Mouse (Mus musculus) megakaryocyte-erythroid progenitor cell, adult 5-6 weeks (primary cell): ENCODE measurements around the gene Dnal4. TPM values are rescaled to one million over a fixed set of nuclear protein-coding genes. Genes with fewer than 3 reads are reported as not detected.

Experiments used
- ATAC-seq: replicated peaks from 2 replicates; pipeline ENCODE4 v1.8.0; 2016; ENCODE audit warnings: mild to moderate bottlenecking, inconsistent platforms; ENCODE audit not compliant: severe bottlenecking, poor library complexity, low FRiP score, low TSS enrichment
- total RNA-seq, 2 experiments: library from RNA; stranded (forward) in 1 of 2; stranded (reverse) in 1 of 2; fragments of 200-1000, 215-1000 nt in 1 of 2; fragments of >200 nt in 1 of 2; fragmentation: Nextera tagmentation in 1 of 2; gene quantifications; 2 replicates each; pipeline ENCODE4 v1.2.3; 2014 to 2017

The Dnal4 gene
- total RNA-seq, 2 experiments from 2014 or later = 10.0 to 13.2 TPM

DNA sequence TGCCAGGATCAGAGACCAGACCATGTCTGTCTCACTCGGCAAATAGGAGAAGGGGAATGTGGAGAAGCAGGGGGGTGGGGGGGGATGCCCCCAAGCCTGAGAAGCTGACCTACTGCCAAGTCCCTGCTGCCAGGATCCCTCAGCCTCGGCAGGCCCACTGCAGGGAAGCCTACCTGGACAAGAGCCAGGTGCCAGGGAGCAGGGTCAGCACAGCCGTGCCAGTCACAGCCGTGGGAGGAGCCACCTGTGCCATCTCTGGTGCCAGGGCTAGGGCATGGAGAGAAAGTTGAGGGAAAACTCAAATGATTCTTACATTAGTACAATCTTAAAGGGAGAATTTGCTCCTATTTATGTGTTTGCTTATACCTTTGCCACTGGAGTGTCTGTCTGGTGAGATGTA lies 24.7 kb upstream of the Dnal4 start:
- no peak for ATAC-seq

DNA sequence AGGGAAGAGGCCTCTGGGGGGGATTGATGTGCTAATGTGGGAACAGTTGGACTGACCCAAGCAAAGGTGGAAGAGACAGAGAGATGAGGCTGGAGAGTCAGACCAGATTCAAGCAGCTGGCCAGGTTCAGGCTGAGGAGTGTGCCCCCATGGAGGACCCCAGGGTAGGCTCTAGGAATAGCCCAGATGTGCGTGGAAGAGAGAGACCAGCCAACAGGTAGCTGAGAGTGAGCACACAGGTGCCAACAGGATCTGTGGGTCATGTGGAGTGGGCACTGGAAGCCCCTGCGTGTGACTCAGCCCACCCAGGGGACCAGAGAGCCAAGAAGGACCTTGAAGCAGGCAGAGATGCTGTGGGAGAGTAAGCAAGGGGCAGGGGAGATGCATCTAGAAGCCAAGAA lies 24.0 kb upstream of the Dnal4 start:
- ATAC-seq = no peak

DNA sequence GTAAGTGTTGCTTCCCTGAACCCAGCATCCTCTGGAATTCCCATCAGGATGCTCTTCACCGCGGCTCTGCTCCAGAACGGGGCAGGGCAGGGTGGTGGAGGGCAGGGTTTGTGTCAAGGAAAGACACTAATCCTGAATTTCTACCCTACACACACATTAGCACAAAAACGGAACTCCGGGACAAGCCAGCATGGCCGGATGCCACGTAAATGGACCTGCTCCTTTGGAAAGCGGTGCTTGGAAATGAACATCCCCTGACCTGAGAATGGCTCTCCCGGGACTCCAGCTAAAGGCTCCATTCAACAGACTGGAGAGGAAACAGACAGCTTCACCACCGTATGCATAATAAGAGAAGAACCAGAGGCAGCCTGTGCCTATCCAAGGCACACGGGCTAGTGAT lies 23.1 kb upstream of the Dnal4 start:
- ATAC-seq = no peak

DNA sequence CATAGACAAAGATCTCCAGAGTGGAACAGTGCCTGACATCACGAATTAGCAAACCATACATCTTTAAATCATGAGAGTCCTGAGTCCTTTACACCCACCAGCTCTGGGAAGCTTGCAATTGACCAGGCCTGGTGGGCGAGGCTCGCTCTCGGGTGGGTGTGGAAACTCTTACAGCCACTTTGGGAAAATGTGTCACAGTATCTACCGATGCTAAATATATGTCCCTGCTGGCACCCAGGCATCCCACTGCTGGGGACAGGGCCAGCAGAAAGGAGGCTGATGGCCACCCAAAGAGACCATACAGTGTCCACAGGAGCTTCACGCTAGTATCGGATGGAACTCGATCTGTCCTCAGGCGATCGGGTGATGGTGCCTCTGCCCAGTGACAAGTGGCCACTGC lies 20.9 kb upstream of the Dnal4 start:
- no peak for ATAC-seq

DNA sequence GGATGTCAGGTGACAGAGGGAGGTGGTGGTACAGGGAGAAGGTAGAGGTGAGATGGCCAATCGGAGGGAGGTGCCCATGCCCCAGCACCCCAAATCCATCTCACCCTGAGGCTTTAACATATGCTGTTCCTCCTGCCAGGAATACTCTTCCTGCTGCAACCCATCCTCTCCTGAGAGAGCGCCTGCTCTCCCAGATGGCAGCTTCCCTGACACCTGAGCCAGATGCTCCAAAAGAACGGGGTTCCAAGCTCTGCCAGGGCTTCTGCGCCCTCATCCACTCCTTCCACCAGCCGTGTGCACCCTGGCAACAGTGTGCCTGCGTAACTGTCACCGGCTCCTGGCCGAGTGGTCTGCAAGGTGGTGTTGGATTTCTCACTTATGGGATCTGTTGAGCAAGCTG lies 20.0 kb upstream of the Dnal4 start:
- no peak for ATAC-seq

DNA sequence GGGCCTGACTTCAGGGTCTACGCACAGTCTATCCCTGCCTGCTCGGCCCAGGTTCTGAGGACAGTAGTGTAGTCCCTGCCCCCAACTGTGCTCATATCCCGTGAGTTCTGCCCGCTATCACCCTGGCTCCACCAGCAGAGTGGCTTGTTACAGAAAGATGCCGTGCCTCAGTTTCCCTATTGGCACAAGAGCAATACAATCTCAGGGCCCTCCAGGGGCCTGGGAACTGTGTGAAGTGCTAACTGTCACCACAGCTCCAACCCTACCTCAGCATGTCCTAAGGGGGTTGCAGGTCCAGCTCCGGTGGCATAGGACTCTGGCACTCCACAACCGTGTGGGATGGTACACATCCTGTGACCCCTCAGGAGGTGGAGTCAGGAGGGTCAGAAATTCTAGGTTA lies 19.4 kb upstream of the Dnal4 start:
- ATAC-seq = no peak

DNA sequence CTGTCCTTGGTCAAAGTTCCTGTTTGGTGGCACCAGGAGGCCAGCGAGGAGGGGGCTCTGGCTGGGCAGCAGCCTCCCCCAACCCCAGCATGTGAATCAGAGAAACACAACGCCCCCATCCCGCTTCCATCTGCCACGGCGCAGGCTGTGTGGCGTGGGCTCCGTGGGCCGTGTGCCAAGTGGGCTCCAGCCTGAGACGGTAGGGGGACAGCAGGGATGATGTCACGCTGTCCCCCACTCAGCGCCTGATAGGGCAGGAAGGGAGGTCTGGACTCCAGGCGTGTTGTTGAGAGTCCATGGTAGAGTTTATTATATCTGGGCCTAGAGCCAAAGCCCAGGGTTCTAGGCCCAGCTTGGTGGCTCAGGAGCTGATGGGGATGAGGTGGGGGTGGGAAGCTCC lies 18.6 kb upstream of the Dnal4 start:
- ATAC-seq = no peak

DNA sequence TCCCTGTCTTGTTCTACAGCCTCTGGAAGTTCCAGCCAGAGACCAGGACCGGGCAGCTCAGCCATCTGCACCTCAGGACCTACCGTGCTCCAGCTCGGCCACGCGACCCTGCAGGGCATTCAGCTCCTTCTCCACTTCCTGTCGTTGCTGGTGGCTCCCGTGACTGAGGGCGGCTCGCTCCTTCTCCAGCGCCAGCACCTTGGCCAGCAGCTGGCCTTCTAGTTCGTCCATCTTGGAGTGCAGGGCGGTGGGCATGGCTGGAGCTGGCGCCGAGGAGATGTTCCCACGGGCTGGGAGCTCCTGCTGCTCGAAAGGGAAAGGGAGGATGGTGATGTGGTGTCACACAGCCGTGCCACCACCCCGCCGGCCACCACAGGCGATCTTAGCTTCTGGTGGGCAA lies 16.5 kb upstream of the Dnal4 start:
- no peak for ATAC-seq

DNA sequence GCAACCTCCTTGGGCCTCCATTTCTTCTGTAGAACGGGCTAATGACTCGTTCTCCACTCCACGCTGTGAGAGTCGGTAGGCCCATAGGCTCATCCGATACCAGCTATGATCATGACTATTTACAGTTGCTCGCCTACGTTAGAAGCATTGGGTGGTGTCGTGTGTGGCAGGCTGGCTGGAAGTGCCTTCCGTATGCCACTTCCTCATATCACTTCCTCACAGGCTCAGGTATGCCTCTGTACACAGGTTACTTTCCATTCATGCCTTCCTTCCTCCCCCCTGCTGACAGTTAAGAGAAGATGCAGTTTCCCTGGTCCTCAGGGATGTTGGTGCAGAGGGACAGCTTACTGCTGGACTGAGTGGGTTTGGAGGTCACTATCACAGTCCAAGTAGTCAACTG lies 15.4 kb upstream of the Dnal4 start:
- no peak for ATAC-seq

DNA sequence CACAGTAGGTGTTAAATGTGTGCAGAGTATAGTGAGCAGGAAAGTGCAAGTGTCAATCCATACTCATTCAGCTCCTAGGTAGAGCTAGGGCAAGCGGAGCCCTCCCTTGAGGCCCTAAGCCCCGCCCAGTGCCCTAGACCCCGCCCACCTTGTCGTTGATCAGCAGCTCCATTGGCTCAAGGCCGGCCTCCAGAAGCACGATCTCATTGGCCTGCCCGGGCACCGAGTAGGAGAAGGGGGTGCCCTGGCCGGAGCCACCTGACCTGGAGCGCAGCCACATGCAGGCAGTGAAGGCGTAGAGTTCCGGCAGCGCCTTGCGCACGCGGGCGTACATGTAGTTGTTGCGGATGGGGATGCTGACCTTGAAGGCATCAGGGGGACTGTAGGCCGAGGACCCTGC lies 14.8 kb upstream of the Dnal4 start:
- no peak for ATAC-seq

DNA sequence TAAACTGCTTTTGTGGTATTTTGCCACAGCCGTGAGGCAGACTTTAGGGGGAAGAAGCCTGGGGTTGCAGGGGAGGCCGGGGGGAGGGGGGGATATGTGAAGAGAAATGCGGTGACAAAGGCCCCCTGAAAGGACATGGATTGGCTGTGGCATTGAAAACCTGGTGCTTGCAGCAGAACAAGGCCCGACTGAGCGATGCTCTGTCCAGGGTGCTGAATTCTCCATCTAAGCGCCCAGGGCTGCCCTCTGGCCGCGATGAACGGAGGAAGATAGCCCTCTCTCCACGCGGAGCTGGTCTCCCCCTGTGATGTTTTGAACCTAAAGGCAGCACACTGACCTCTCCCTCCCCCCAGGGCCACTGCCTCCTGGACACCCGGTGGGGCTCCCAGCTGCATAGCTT lies 13.9 kb upstream of the Dnal4 start:
- ATAC-seq = 0 out of 2 replicates have a peak, but pooled peaks have one; percentile 50

DNA sequence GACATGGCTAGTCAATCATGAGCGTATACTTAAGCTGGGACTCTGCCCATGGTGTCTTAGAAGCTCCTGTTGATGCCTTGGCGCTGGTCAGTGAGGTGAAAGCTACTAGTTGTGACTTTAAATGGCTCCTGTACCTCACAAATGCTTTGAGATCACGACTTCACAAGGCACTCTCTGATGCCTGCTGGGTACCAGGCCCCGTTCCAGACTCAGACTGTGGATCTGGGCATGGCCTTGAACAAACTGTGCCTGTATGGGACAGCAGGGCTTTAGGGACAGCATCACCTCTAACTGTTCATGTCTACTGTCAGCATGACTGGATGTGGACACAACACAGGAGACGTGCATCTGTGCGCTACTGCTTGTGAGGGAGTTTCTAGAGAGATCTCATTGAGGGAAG lies 13.3 kb upstream of the Dnal4 start:
- no peak for ATAC-seq

DNA sequence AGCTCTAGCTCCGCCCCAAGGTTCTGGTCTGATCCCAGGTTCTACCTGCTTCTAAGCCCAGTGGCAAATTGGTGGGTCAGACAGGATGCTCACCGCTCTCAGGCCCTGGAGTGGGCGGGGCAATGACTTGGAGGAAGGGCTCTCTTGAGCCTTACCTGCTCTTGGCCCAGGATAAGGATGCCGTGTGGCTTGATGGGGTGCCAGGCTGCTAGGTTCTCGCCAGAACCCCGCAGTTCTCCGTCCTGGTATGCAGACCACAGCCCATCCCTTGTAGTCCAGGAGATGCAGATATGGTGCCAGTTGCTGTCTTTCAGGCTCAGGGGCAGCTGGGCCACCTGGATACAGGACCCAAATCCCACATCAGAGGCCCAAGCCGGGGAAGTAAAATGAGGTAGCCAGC lies 12.5 kb upstream of the Dnal4 start:
- ATAC-seq = no peak

DNA sequence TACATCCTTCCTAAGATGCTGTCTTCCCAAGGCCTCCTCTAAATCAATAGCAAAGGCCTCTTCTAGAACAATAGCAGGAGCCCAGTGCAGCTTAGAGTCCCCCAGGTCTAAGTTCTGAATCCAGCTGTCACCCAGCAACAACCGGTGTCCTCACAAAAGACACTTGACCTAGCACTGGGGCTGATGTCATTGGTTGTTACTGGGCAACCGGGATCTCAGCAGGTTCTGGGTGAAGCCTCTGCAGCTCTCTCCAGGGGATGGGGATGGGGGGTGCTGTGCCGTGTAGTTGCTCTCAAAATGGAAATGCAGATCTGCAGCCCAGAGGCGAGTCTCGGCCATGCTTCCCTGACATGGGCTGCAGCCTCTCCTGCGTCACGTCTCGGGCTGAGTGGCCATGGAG lies 10.2 kb upstream of the Dnal4 start:
- no peak for ATAC-seq

DNA sequence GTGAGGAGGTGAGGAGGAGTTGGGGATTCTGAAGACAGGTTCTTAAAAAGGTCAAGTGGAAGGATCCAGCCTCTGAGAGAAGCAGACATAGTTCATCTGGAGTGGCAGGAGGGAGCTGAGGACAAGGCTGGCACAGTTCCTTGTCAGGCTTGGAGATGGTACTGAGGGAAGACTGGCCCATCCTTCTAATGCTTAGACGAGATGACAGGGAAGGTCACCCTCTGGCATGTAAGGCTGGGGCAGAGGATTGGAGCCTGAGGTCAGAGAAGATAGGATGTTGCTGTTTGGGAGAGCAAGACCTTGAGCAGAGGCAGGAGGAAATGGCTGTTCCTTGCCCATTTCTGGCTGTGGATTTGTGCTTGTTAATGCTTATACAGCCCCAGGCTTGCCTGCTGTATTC lies 7.4 kb upstream of the Dnal4 start:
- no peak for ATAC-seq

DNA sequence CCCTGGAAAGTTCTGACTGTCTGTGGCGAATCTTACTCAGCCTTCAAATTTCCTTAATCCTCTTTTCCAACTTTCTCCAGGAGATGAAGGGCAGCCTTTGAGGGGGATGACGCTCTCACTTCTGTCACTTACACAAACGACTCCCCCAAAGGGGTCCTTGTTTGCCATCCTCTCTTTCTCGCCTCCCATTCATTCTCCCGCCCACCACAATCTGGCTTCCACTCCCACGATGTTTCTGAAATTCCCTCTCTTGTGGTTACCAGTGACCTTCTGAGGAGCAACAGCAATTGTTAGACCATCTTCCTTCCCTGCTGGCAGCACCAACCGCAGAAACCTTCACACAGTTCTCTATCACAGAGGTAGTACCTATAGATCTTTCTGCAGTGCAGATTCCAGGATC lies 2.0 kb downstream of the Dnal4 start:
- no peak for ATAC-seq

DNA sequence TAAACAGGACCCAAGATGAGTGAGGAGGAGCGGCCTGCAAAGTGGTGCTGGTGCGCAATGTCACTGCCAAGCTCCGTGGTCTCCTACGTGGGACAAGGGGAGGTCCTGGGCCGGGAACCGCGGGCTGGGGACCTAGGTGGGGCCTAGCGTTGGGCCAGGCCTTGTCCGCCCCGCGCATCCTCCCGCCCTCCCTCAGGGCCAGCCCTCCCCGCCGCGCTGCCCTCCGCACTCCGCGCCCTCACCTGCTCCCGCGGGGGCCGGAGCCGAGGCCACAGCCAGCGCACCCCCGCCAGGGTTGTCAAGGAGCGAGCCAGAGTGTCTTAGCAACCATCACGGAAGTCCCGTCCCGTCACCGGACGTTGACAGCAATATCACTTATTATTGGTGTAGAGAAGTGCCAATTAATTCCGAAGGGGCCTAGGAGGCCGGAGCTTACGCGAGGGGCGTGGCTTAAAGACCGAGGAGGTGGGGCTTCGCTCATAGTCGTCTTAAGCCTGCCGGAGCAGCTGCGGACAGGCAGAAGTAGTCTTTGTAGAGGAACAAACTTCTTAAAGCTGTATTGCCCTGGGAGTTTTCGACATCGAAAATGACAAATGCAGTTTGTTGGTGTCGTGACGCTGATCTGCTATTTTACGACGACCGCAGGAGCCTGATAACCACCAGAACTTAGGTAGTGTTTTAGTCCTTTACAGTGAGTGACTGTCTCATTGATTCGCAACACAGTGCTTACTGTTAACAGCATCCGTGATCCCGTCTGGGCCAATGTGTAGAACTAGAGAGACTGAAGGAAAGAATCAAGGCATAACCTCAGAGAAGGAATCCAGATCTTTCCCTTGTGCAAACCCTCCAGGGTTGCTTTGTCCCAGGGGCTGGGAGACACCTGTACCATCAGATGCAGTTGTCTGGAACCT lies 3.3 kb downstream of the Dnal4 start:
- peak; percentile 98 for ATAC-seq

DNA sequence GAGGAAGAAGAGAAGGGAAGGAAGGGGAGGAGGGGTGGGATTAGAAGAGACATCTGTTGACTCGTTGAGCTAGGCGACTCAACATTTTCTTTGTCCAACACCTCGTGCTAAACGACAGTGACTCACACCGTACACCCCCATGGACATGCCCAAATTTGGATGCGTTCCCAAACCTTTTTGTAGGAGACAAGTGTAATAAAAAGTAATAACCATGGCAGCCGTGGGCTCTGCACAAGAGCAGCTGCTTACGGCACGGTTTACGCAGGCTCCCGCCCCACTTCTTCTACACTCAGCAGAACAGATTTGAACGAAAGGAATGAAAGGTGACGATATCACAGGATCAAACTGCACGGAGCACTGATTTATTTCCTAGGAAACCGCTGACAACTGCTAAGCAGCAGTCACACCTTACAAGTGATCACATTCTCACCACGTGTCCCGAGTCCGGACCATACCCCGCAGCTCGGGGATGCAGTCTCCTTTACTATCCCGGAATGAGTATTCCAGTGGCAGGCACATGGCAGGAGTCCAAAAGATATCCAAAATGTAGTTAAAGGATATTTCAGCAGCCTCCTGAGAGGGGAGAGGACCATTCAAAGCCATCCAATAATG lies 6.9 kb downstream of the Dnal4 start:
- no peak for ATAC-seq

DNA sequence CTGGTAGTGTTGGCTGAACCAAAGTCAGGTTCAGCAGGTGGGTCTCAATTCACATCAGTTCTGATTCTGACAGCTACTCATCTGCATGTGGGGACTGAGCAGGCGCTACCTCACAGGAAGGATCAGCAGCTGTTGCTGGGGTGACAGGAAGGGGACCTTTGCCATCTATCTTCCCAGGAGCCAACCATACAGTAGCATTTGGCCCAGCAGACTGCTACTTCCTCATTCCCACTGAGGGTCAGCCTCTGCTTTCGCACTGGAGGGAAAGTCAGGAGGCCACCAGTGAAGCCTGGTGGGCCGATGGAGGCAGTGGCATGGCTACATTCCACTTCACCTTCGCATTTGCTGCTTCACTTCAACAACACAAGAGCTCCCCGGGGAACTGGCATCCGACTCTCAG lies 9.3 kb downstream of the Dnal4 start:
- no peak for ATAC-seq

DNA sequence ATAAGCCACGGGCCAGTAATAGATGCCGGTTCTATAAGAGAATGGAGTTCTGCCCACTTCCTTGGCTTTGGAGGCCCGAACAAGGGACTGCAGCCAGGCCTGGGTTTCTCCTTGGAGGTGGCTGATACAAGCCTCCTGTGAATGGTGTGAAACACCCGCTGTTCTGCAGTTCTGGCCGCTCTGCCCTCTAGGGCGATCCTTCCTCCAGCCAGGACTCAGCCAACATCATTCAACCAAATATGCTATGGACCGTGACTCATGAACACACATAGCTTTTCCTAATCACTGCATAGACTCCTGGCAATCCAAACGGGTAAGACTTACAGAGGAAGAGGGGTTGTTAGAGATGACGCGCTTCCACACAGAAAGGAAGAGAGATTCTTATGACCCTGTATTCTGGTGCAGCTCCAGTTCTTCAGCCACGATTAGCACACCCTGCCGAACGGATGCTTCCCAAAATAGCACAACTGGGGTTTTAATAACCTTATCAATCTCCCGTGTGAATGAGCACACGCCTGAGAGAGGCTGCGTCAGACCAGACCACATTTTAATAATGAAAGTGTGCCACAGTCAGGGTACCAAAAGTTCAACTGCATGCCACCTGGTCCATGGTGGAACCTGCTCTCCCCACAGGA lies 10.2 kb downstream of the Dnal4 start:
- no peak for ATAC-seq

DNA sequence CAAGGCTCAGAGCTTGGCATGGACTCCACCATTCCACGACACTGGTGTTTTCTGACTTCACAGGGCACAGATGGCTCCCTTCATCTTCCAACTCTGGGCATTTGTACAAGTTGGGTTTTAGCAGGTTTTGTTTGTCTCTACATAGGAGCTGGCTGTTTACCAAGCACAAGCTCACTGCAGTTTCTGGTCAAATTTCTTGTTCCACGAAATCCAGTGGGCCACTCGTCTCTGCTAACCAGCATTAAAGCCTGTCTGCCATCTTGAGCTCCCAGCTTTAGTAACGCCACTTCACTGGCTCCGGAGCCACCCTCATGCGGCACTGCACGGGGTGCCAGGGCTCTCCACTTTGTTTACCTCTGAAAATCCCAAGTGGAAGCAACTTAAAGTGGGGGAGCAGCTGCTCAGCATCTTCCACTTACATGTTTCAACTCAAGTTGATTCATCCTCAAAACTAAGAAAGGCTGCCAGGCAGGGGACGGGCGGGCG lies 11.0 kb downstream of the Dnal4 start:
- ATAC-seq = no peak
